Mouse (Mus musculus) liver, embryonic 14.5 days (tissue): Measurements from ENCODE around the gene Vezt. TPM values are rescaled to one million over a fixed set of nuclear protein-coding genes. Genes with fewer than 3 reads are reported as not detected.

Experiments used
- ATAC-seq: fragments of 200-750 bp; cut with Nextera tagmentation; 2 replicates; pipeline ENCODE4 v1.8.0; 2017; ENCODE audit warnings: moderate number of reproducible peaks, mild to moderate bottlenecking, moderate library complexity; ENCODE audit not compliant: insufficient read depth
- DNase-seq, 3 experiments: peaks; one replicate each; pipeline ENCODE4 v3.0.0-alpha.2; 2012 to 2013; ENCODE audit warnings: low read depth in 3 of 3, low spot score in 3 of 3
- H3K27ac ChIP-seq: fragments of 300-500 bp; sonication (generic); 2 replicates; pipeline ENCODE4 v1.5.1; 2014; ENCODE audit warnings: moderate library complexity, mild to moderate bottlenecking, control low read depth, inconsistent platforms
- H3K27me3 ChIP-seq: fragments of 300-500 bp; sonication (generic); 2 replicates; pipeline ENCODE4 v1.6.1; 2014; ENCODE audit warnings: mild to moderate bottlenecking, low read length, moderate library complexity; ENCODE audit not compliant: control insufficient read depth, insufficient read depth
- H3K36me3 ChIP-seq: fragments of 300-500 bp; sonication (generic); replicated peaks from 2 replicates; pipeline ENCODE4 v1.6.1; 2014; ENCODE audit warnings: low read depth; ENCODE audit not compliant: control insufficient read depth, insufficient read depth
- H3K4me1 ChIP-seq, 2 experiments: fragments of 200-500 bp in 1 of 2; fragments of 300-500 bp in 1 of 2; sonication (generic) in 1 of 2; replicated peaks; 2 replicates each; pipeline ENCODE4 v1.6.1; 2012 to 2014; ENCODE audit warnings: antibody characterized with exemption in 1 of 2, inconsistent platforms in 1 of 2, low read length in 1 of 2; ENCODE audit not compliant: control insufficient read depth in 2 of 2, insufficient read depth in 2 of 2
- H3K4me2 ChIP-seq: fragments of 300-500 bp; sonication (generic); 2 replicates; pipeline ENCODE4 v1.6.1; 2014; ENCODE audit warnings: low read depth, mild to moderate bottlenecking, control low read depth, moderate library complexity
- H3K4me3 ChIP-seq, 2 experiments: fragments of 200-500 bp in 1 of 2; fragments of 300-500 bp in 1 of 2; sonication (generic) in 1 of 2; 2 replicates each; pipeline ENCODE4 v1.5.1; 2012 to 2014; ENCODE audit warnings: low read depth in 2 of 2, low read length in 2 of 2, mild to moderate bottlenecking in 2 of 2, control low read depth in 1 of 2, inconsistent platforms in 1 of 2, moderate library complexity in 1 of 2; ENCODE audit not compliant: insufficient read depth in 1 of 2
- H3K9ac ChIP-seq: fragments of 300-500 bp; sonication (generic); replicated peaks from 2 replicates; pipeline ENCODE4 v1.6.1; 2014; ENCODE audit warnings: mild to moderate bottlenecking, control low read depth, moderate library complexity
- H3K9me3 ChIP-seq: fragments of 300-500 bp; sonication (generic); 2 replicates; pipeline ENCODE4 v1.6.1; 2016; ENCODE audit warnings: low read length, mixed read lengths; ENCODE audit not compliant: control insufficient read depth
- CTCF ChIP-seq: IDR thresholded peaks from 2 replicates; pipeline ENCODE4 v1.5.1; 2016; ENCODE audit warnings: antibody characterized with exemption, low read depth, control low read depth
- EP300 ChIP-seq: IDR thresholded peaks from 2 replicates; pipeline ENCODE4 v1.6.1; 2016; ENCODE audit warnings: antibody characterized with exemption, low read depth
- WGBS: fragments of 180-500 bp; shearing (Covaris S2); extraction: QIAGEN DNeasy Blood & Tissue Kit; methylation state at CpG from one replicate; pipeline ENCODE4 v1.1.7; 2014; ENCODE audit not compliant: insufficient replicate concordance; 5-methylcytosine and 5-hydroxymethylcytosine counted together
- polyA plus RNA-seq, 2 experiments: library from polyadenylated mRNA; depleted of rRNA in 1 of 2; stranded (reverse) in 1 of 2; unstranded in 1 of 2; fragments of >200 nt; fragmentation: Nextera tagmentation in 1 of 2; extraction: Ambion mirVana in 1 of 2; gene quantifications; 2 replicates each; pipeline versions ENCODE4 v1.2.1 to v1.2.3; 2012 to 2014

The Vezt gene
- polyA plus RNA-seq, 2 experiments = 6.6 to 12.7 TPM

DNA sequence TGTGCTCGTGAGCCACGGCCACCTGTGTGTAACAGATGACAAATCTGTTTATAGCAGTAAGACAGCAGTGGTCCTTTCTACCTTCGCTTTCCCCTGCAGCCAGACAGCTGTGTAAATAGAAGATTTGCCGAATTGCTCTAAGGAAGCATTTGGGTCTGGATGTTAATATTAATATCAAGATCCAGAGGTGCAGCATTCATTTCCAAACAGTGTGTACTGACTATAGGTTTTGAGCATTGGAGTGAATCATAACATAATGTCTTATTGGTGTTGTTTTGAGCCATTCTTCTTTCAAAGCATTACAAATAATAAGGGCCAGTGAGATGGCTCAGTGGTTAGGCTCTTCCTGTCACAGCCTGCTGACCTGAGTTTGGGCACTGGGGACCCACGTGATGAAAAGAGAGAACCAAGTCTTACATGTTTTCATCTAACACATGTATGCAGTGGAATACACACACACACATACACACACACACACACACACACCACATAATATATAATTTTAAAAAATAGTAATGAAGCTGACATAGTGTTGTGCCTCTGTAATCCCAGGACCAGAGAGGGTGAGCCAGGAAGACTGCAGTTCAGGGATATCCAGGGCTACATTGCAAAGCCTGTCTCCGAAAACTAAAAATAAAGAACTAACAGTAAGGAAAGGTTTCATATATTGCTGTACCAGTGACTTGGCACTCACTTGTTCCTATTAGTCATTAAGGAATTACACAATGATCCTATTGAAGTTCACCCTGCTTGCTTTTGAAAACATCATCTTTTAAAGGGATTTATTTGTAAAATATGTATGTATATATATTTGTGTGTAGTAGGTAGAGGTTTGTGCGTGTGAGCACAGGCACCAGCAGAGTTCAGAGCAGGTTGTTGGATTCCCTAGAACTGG lies 3.0 kb upstream of the Vezt start:
- TF ChIP-seq EP300 (no peak), CTCF (no peak)
- no peaks in the 10 kb centered on the region for H3K27me3 ChIP-seq
- no peak overlapping the region for H3K4me3 ChIP-seq
- H3K4me1 ChIP-seq = peaks cover 8 to 14% of the 10 kb centered on the region in 2 experiments
- no peak for DNase-seq
- no peak for ATAC-seq
- 75% methylated on average over 7 of the region's 7 CpGs for WGBS
- H3K36me3 ChIP-seq = no peaks in the 10 kb centered on the region
- H3K9me3 ChIP-seq = no peaks in the 10 kb centered on the region
- no peak overlapping the region for H3K9ac ChIP-seq
- no peak overlapping the region for H3K27ac ChIP-seq
- H3K4me2 ChIP-seq = no peak overlapping the region; the same call in 1 of the 2 replicates

GRCm38 (mm10) chr10:94037596-94037995 lies 2.0 kb upstream of the Vezt start:
- Histone ChIP-seq H3K4me3 (no peak overlapping the region; a peak in 1 of 4 replicates), H3K9ac (no peak overlapping the region), H3K27ac (no peak overlapping the region), H3K27me3 (no peaks in the 10 kb centered on the region), H3K36me3 (no peaks in the 10 kb centered on the region), H3K4me1 (peaks cover 8 to 14% of the 10 kb centered on the region in 2 experiments), H3K4me2 (peak overlapping the region; percentile 82), H3K9me3 (no peaks in the 10 kb centered on the region)
- DNase-seq (no peak), ATAC-seq (no peak)
- 65% methylated on average over 4 of the region's 4 CpGs for WGBS
- no peak for TF ChIP-seq EP300
- no peak for TF ChIP-seq CTCF

DNA sequence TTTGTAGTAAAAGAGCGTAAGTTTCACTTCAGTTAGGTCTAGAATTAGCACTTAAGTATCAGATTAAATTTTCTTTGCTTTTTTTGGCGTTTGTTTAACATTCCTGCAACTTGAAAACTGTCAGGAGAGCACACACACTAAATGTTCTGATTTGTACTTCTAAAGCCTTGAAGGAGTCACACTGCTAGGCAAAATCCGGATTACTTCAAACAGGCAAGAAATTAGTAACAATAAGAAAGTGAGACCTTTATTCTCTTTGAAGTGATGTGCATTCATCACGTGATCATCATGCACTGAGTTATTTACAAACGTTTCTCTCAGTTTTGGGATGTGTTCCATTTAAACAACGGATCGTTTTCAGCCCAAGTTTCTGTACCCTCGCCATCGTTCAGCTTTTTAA lies 1.6 kb upstream of the Vezt start:
- TF ChIP-seq EP300 (no peak), CTCF (no peak)
- Histone ChIP-seq H3K9me3 (no peaks in the 10 kb centered on the region), H3K4me1 (peaks cover 8 to 14% of the 10 kb centered on the region in 2 experiments), H3K27me3 (no peaks in the 10 kb centered on the region), H3K27ac (no peak overlapping the region), H3K9ac (peak overlapping the region; percentile 76), H3K36me3 (no peaks in the 10 kb centered on the region), H3K4me2 (peak overlapping the region; percentile 82), H3K4me3 (peak overlapping the region; percentile 13 to 66; a peak in 3 of 4 replicates)
- 46% methylated on average over 9 of the region's 9 CpGs for WGBS
- DNase-seq (no peak), ATAC-seq (no peak)

GRCm38 (mm10) chr10:94036375-94036758 lies 750 bp upstream of the Vezt start:
- Histone ChIP-seq H3K4me3 (peak overlapping the region; percentile 66 to 83), H3K27ac (peak overlapping the region; percentile 6), H3K27me3 (no peaks in the 10 kb centered on the region), H3K9me3 (no peaks in the 10 kb centered on the region), H3K9ac (peak overlapping the region; percentile 76), H3K4me1 (peaks cover 8 to 14% of the 10 kb centered on the region in 2 experiments), H3K4me2 (peak overlapping the region; percentile 82), H3K36me3 (no peaks in the 10 kb centered on the region)
- ATAC-seq (no peak), DNase-seq (peak in 1 of 3 experiments; percentile 40)
- WGBS = under 1% methylated on average over 32 of the region's 32 CpGs
- TF ChIP-seq CTCF (no peak), EP300 (no peak)

GRCm38 (mm10) chr10:94034876-94035657 lies 550 bp downstream of the Vezt start:
- TF ChIP-seq CTCF (no peak), EP300 (no peak)
- peaks cover 8 to 14% of the 10 kb centered on the region in 2 experiments for H3K4me1 ChIP-seq
- peak overlapping the region; percentile 70 for H3K4me2 ChIP-seq
- H3K9me3 ChIP-seq = no peaks in the 10 kb centered on the region
- H3K27ac ChIP-seq = peak overlapping the region; percentile 55
- DNase-seq = peak; percentile 55 to 66 (median 55)
- H3K9ac ChIP-seq = peak overlapping the region; percentile 85
- ATAC-seq = peak; percentile 80
- 2% methylated on average over 30 of the region's 30 CpGs for WGBS
- no peaks in the 10 kb centered on the region; the same call in 1 of the 2 replicates for H3K36me3 ChIP-seq
- H3K27me3 ChIP-seq = no peaks in the 10 kb centered on the region
- peak overlapping the region; percentile 66 to 92 for H3K4me3 ChIP-seq
